Mouse (Mus musculus) gastrocnemius, postnatal 10 days (tissue): ENCODE data around the gene A2ml1. TPM values are rescaled to one million over a fixed set of nuclear protein-coding genes. Genes with fewer than 3 reads are reported as not detected.

Source experiments
- DNase-seq: peaks from one replicate; pipeline ENCODE4 v3.0.0; 2021; ENCODE audit warnings: mixed read lengths
- total RNA-seq, 2 experiments: library from RNA; stranded (reverse); gene quantifications; 2 replicates each; pipeline ENCODE4 v1.2.3; 2021

The A2ml1 gene
- total RNA-seq, 2 experiments from 2014 or later, result not detected

GRCm38 (mm10) chr6:128549463-128550452, 31.6 kb downstream of the A2ml1 start:
- no peak for DNase-seq

- no peak for DNase-seq
Measured at GRCm38 (mm10) chr6:128548532-128548931, 32.9 kb downstream of the A2ml1 start.

GRCm38 (mm10) chr6:128545402-128545801, 36.0 kb downstream of the A2ml1 start:
- DNase-seq, result no peak

GRCm38 (mm10) chr6:128543226-128543625, 38.2 kb downstream of the A2ml1 start:
- DNase-seq, result no peak

- no peak for DNase-seq
Measured at GRCm38 (mm10) chr6:128535250-128535649, 46.2 kb downstream of the A2ml1 start.

- no peak for DNase-seq
Measured at GRCm38 (mm10) chr6:128533296-128533695, 48.1 kb downstream of the A2ml1 start.

GRCm38 (mm10) chr6:128532701-128533100, 48.7 kb downstream of the A2ml1 start:
- DNase-seq, result no peak

- no peak for DNase-seq
Measured at GRCm38 (mm10) chr6:128528491-128528890, 52.9 kb downstream of the A2ml1 start.

GRCm38 (mm10) chr6:128527110-128527509, 54.3 kb downstream of the A2ml1 start:
- no peak for DNase-seq

- DNase-seq, result no peak
Measured at GRCm38 (mm10) chr6:128526601-128527000, 54.8 kb downstream of the A2ml1 start, which contains the start of gene Pzp. Pzp (minus strand) TSS chr6:128526720.

GRCm38 (mm10) chr6:128525801-128526200, 55.6 kb downstream of the A2ml1 start:
- no peak for DNase-seq

- no peak for DNase-seq
Measured at GRCm38 (mm10) chr6:128523360-128523759, 58.0 kb downstream of the A2ml1 start.

GRCm38 (mm10) chr6:128519159-128519558, 62.2 kb downstream of the A2ml1 start:
- DNase-seq, result no peak

- no peak for DNase-seq
Measured at GRCm38 (mm10) chr6:128505676-128506236, 75.7 kb downstream of the A2ml1 start.

- no peak for DNase-seq
Measured at GRCm38 (mm10) chr6:128504743-128505142, 76.7 kb downstream of the A2ml1 start.

GRCm38 (mm10) chr6:128495346-128495745, 86.1 kb downstream of the A2ml1 start:
- no peak for DNase-seq

- no peak for DNase-seq
Measured at GRCm38 (mm10) chr6:128494646-128495331, 86.6 kb downstream of the A2ml1 start.

GRCm38 (mm10) chr6:128491916-128492315, 89.5 kb downstream of the A2ml1 start:
- DNase-seq, result no peak

GRCm38 (mm10) chr6:128490141-128490540, 91.3 kb downstream of the A2ml1 start:
- no peak for DNase-seq
